Mouse (Mus musculus): ENCODE measurements around the gene Mea1.

Gene Mea1

DNA sequence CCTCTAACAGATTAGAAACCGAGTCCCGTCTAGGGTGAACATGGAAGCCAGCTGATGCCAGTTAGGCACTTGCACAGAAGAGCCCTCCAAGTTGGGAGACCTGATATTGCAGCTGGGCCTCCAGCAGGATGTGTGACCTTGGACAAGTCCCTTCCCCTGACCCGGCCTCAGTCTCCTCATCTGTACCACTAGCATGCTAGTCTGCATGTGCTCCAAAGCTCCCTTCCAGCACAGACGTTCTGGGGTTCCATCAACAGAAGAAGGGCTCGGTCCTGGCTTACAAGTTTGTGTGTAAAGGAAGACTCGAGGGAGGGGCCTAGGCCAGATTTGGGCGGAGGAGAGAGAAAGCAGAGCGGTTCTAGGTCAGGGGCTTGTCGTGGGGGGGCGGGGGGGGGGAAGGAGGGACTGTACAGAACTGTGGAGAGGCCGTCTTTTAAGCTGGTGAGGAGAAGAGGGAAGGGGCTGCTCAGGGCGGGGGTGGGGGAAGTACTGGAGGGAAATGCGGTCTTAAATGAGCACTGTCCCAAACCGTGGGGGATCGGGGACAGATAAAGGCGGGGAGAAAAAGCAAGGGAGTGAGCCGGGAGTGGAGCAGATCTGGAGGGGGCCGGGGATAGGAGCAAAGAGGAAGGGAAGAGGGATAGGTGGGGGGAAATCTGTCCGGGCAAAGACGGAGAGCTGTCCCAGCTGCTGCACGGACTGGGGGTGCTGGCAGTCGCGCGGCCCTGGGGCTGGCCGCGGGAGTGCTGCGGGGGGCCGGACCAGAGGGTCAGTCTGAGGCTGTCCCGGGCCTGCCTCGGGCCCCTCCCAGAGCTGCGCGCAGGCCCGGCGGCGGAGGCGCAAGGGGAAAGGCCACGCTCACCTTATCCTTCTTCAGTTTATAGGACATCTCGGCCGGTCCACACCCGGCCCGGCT is 25.6 kb downstream of the Mea1 start:
- ATAC-seq (ENCODE audit: insufficient number of reproducible peaks, low FRiP score, low TSS enrichment), result peak; percentile 31

DNA sequence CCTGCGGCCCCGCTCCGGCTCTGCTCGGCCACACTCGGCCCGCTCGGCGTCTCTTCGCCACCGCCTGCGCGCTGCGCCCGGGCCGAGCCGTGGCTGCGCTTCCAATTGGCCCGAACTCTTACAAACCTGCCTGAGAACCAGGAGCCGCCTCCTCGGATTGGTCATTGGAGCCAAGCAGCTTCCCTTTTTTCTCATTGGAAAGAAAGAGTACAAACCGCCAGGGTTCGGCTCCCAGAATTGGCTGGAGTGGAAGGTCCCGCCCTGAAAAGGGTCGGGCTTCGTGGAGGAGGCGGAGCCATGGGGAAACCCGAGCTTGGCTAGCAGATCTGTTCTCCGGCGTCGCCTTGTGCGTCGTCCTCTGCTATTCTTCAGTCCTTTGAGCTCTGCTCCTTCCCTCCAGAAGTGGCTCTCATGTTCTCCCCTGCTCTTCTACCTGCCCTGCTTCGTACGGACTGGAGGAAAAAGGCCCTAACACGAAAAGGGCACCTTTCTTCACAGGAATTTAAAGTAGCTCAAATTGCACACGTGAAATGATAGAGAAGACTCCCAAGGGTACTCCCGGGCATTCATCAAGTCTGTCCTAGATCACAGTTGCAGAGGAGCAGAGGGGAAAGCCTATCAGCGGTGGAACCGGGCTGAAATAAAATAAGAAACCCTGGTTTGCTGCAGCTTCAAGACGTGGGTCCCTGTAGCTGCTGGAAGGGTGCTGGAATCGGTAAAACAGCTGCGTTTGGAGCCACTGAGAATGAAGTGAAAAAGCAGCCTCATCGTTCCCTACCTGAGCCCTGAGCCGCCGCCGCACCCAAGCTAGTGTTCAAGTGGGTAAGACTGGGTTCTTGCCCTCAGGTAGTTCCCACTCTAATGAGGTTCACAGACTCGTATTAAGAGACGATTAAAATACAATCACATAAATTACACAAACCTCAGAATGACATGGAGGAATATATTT is 26.6 kb downstream of the Mea1 start, which contains the start of gene Ppp2r5d:
Gene Ppp2r5d, minus strand, starts transcription at position 225 of the 949 bp plus-strand sequence.
- ATAC-seq (ENCODE audit: insufficient number of reproducible peaks, low FRiP score, low TSS enrichment), result peak; percentile 95

DNA sequence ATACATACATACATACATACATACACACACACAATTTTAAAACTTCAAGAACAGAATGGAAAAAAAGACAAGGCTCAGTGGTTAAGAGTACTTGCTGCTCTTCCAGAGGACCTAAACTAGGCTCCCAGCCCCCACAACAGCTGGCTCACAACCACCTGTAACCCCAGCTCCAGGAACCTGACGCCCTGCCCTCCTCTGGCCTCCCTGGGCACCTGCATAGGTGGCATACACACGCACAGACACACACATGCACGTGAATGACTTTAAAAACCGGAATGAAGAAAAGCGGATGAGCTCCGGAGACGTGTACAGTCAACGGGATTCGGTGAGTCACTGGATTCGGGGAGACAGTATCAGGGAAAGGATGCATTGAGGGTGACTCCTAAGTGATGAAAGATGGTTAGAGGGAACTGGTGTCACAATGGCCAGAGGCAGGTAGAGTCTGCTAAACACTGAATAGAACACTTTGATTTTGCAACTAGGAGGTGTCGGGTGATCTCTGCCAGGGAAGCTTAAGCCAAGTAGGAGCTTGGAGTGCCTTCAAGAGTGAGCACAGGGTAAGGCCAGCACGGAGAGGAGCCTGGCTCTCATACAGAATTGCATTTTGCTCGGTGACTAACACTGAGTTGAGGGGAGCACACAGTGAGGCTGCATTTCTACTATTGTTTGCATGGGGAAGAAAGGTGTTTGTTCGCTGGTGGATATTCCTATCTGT is 27.9 kb downstream of the Mea1 start:
- ATAC-seq (ENCODE audit: insufficient number of reproducible peaks, low FRiP score, low TSS enrichment), result no peak

- ATAC-seq (ENCODE audit: insufficient number of reproducible peaks, low FRiP score, low TSS enrichment), result peak; percentile 83
Observed at GRCm38 (mm10) chr17:46710959-46711597, 32.5 kb downstream of the Mea1 start, which contains the start of gene Pex6. Gene Pex6, plus strand, starts transcription at chr17:46711463.

GRCm38 (mm10) chr17:46711612-46712271 is 33.1 kb downstream of the Mea1 start:
- ATAC-seq (ENCODE audit: insufficient number of reproducible peaks, low FRiP score, low TSS enrichment), result no peak; the same call in 1 of the 2 replicates

- no peak for ATAC-seq (ENCODE audit: insufficient number of reproducible peaks, low FRiP score, low TSS enrichment)
Observed at GRCm38 (mm10) chr17:46712442-46712841, 33.8 kb downstream of the Mea1 start.

DNA sequence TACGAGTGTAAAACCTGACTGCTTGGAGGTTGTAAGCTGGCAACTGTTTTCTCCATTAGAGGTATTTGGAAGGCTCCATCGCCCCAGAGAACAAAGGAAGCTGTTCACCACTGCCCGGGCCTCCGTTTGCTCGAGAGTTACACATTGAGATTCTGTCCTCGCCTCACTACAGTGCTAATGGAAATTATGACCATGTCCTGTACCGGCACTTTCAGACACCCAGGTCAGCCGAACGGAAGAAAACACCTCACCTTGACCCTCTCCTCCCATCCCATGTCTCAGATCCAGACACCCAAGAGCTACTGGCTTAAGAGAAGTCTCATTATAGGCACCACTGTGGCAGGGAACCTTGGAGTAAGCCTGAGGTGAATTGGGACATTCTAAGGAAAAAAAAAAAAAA is 35.3 kb downstream of the Mea1 start:
- ATAC-seq (ENCODE audit: insufficient number of reproducible peaks, low FRiP score, low TSS enrichment), result no peak

DNA sequence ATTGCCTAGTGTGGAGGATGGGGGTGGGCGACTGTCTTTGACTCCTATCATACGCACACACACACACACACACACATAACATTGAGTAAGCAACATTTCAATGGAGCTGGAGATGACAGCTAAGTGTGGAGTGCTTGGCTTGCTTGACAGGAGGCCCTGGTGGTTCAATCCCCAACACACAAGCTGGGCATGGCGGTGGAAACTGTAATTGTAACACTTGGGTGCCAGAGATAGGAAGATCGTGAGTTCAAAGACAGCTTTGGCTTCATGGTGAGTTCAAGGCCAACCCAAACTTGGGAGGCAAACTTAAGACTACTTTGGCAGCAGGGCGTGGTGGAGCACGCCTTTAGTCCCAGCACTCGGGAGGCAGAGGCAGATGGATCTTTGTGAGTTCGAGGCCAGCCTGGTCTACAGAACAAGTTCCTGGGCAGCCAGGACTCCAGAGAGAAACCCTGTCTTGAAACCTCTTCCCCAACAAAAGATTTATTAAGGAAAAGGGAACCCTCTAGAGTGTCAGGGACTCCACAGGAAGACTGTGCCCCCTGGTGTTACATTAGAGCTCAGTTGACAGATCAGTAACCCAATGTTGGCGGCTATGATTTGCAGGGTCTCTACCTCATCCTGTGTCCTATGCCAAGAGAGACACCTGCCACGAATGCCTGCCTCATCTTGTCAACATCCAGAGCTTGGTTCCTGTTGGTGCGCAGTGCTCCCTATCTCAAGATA is 36.3 kb downstream of the Mea1 start:
- ATAC-seq (ENCODE audit: insufficient number of reproducible peaks, low FRiP score, low TSS enrichment), result no peak

- no peak for ATAC-seq (ENCODE audit: insufficient number of reproducible peaks, low FRiP score, low TSS enrichment)
Observed at GRCm38 (mm10) chr17:46721077-46721476, 42.5 kb downstream of the Mea1 start.

- no peak for ATAC-seq (ENCODE audit: insufficient number of reproducible peaks, low FRiP score, low TSS enrichment)
Observed at GRCm38 (mm10) chr17:46724477-46725084, 46.0 kb downstream of the Mea1 start.

- ATAC-seq (ENCODE audit: insufficient number of reproducible peaks, low FRiP score, low TSS enrichment), result 0 out of 2 replicates have a peak, but pooled peaks have one; percentile 24
Observed at GRCm38 (mm10) chr17:46725273-46725672, 46.7 kb downstream of the Mea1 start.

GRCm38 (mm10) chr17:46725731-46726645 is 47.4 kb downstream of the Mea1 start:
- ATAC-seq (ENCODE audit: insufficient number of reproducible peaks, low FRiP score, low TSS enrichment), result peak; percentile 77

DNA sequence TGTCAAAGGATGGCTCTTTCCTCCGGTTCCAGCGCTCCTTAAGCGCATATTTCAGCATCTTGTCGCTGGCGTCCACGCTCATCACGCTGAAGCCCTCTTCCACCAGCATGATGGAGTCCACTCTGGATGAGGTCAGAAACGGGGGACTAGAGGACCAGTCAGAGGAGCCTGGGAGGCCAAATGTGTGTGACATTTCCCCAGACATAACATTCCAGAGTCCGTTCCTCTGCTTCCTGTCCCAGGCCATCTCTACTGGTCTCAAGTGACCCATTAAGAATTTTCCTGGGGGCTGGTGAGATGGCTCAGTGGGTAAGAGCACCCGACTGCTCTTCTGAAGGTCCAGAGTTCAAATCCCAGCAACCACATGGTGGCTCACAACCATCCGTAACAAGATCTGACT is 48.7 kb downstream of the Mea1 start:
- no peak for ATAC-seq (ENCODE audit: insufficient number of reproducible peaks, low FRiP score, low TSS enrichment)

- no peak for ATAC-seq (ENCODE audit: insufficient number of reproducible peaks, low FRiP score, low TSS enrichment)
Observed at GRCm38 (mm10) chr17:46728021-46728420, 49.4 kb downstream of the Mea1 start.

- no peak for ATAC-seq (ENCODE audit: insufficient number of reproducible peaks, low FRiP score, low TSS enrichment)
Observed at GRCm38 (mm10) chr17:46728496-46728895, 49.9 kb downstream of the Mea1 start.

DNA sequence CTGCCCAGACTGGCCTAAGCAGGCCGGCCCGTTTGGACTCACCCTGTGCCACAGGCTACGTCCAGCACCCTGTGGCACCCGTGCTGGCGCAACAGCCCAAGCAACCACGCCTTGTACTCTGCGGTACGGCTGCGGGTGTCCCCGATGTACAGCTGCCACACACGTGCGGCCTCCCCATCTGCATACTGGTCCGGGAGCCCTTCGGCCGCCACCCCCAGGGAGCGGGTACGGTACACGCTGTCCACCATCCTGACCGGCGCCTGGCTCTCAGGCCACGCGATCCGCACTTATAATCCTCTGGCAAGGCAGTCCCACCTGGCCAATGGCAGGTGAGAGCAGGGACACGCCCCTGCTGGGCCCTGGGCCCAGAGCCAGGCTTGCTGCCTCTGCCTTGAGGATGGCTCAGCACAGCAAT is 50.3 kb downstream of the Mea1 start, which contains the start of gene Gnmt:
Gene Gnmt, minus strand, starts transcription at position 265 of the 415 bp plus-strand sequence.
- ATAC-seq (ENCODE audit: insufficient number of reproducible peaks, low FRiP score, low TSS enrichment), result peak; percentile 45; the same call in 1 of the 2 replicates

Data from cerebellum, adult (tissue).